Mouse (Mus musculus) liver, embryonic 15.5 days (tissue): ENCODE data around the gene Gpr137c. TPM values are rescaled to one million over a fixed set of nuclear protein-coding genes. Genes with fewer than 3 reads are reported as not detected.

ENCODE experiments used
- ATAC-seq: fragments of 200-750 bp; cut with Nextera tagmentation; 2 replicates; pipeline ENCODE4 v1.8.0; 2017; ENCODE audit warnings: moderate number of reproducible peaks, mild to moderate bottlenecking, moderate library complexity; ENCODE audit not compliant: insufficient read depth
- H3K27ac ChIP-seq: fragments of 300-500 bp; sonication (generic); replicated peaks from 2 replicates; pipeline ENCODE4 v1.5.1; 2015; ENCODE audit warnings: mild to moderate bottlenecking, inconsistent platforms
- H3K27me3 ChIP-seq: fragments of 300-500 bp; sonication (generic); 2 replicates; pipeline ENCODE4 v1.6.1; 2015; ENCODE audit warnings: mild to moderate bottlenecking, inconsistent platforms
- H3K36me3 ChIP-seq: fragments of 300-500 bp; sonication (generic); replicated peaks from 2 replicates; pipeline ENCODE4 v1.6.1; 2015; ENCODE audit warnings: moderate library complexity, mild to moderate bottlenecking, inconsistent platforms
- H3K4me1 ChIP-seq: fragments of 300-500 bp; sonication (generic); replicated peaks from 2 replicates; pipeline ENCODE4 v1.6.1; 2015; ENCODE audit warnings: inconsistent platforms
- H3K4me2 ChIP-seq: fragments of 300-500 bp; sonication (generic); 2 replicates; pipeline ENCODE4 v1.6.1; 2015; ENCODE audit warnings: moderate library complexity, mild to moderate bottlenecking, inconsistent platforms
- H3K4me3 ChIP-seq: fragments of 300-500 bp; sonication (generic); replicated peaks from 2 replicates; pipeline ENCODE4 v1.5.1; 2015; ENCODE audit warnings: mild to moderate bottlenecking, inconsistent platforms
- H3K9ac ChIP-seq: fragments of 300-500 bp; sonication (generic); 2 replicates; pipeline ENCODE4 v1.6.1; 2015; ENCODE audit warnings: moderate library complexity, mild to moderate bottlenecking, inconsistent platforms
- H3K9me3 ChIP-seq: fragments of 300-500 bp; sonication (generic); replicated peaks from 2 replicates; pipeline ENCODE4 v1.6.1; 2016; ENCODE audit warnings: inconsistent platforms
- WGBS: fragments of 180-500 bp; shearing (Covaris S2); methylation state at CpG from one replicate; pipeline ENCODE4 v1.1.7; 2015; ENCODE audit warnings: mixed read lengths; ENCODE audit not compliant: insufficient replicate concordance; 5-methylcytosine and 5-hydroxymethylcytosine counted together
- polyA plus RNA-seq: library from polyadenylated mRNA; unstranded; fragments of >200 nt; fragmentation: Nextera tagmentation; extraction: Ambion mirVana; gene quantifications from 2 replicates; pipeline ENCODE4 v1.2.1, GENCODE M21; 2015

Gpr137c gene
- polyA plus RNA-seq, 1 experiment from 2014 or later, result 0.24 TPM

DNA sequence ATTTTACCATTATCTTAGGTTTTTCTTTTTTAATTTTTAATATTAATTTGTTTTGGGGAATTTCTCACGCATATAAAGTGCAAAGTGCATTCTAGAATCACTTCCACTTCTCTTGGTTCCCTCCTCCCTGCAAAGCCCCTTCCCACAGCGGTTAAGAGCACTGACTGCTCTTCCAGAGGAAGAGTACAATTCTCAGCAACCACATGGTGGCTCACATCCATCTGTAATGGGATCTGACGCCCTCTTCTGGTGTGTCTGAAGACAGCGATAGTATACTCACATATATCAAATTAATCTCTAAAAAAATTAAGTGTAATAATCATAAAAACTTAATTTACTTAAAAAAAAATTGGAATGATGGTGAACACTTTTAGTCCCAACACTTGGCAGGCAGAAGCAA is 84.9 kb downstream of the Gpr137c start:
- Histone ChIP-seq H3K4me2 (no peak overlapping the region), H3K4me1 (peaks cover 9% of the 10 kb centered on the region), H3K4me3 (no peak overlapping the region), H3K36me3 (peaks cover 66% of the 10 kb centered on the region), H3K9ac (no peak overlapping the region), H3K27ac (no peak overlapping the region), H3K27me3 (no peaks in the 10 kb centered on the region), H3K9me3 (no peaks in the 10 kb centered on the region)
- no peak for ATAC-seq
- WGBS, result 75% methylated on average over 4 of the region's 4 CpGs

DNA sequence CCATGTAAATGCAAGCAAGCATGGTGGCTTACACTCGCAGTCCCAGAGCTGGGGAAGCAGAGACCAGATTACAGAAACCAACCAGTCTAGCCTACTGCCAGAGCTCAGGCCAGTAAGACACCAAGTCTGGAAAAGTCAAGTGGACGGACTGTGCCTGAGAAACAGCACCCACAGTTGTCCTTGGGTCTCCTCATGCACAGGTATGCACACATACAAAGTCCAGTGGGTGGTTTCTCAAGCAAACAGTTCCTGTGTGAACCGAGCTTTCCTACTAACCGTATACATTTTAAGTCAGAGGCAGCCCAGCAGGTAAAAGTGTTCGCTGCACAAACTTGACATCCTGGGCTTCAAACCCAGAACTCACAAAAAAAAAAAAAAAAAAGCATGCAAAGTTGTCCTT is 86.3 kb downstream of the Gpr137c start:
- Histone ChIP-seq H3K27me3 (no peaks in the 10 kb centered on the region), H3K4me2 (no peak overlapping the region), H3K9me3 (no peaks in the 10 kb centered on the region), H3K4me1 (peaks cover 13% of the 10 kb centered on the region), H3K9ac (no peak overlapping the region), H3K27ac (peak overlapping the region; percentile 42), H3K4me3 (no peak overlapping the region), H3K36me3 (peaks cover 58% of the 10 kb centered on the region)
- 74% methylated on average over 5 of the region's 5 CpGs for WGBS
- ATAC-seq, result no peak

DNA sequence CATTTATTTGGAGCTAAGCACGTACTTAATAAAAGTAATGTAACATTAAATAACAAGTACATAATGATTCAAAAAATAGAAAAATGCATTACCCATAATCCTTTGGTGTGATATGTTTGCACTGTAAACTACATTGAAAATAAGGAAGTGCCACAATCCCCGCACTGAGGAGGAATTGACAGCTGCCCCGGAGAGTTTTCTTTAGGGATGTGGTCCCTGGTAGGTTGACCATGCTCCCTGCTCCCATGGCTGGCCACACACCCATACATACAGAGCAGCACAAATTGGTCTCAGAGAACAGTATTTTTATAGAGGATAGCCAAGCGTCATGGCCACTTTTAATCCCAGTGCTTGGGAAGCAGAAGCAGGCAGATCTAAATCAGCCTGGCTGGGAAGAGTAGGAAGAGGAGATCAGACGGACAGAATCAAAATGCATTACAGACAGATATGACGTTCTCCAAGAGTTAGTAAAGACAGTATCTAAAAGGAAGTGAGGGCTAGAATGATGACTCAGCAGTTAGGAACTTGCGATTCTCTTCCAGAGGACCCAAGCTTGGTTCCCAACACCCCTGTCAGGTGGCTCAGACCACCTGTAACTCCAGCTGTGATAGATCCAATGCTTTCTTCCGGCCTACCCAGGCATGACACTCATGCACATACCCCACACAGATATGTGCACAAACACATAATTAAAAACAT is 88.3 kb downstream of the Gpr137c start:
- no peak overlapping the region for H3K4me3 ChIP-seq
- no peak for ATAC-seq
- H3K36me3 ChIP-seq, result peaks cover 40% of the 10 kb centered on the region
- no peak overlapping the region for H3K9ac ChIP-seq
- H3K9me3 ChIP-seq, result no peaks in the 10 kb centered on the region
- WGBS, result 51% methylated on average over 8 of the region's 8 CpGs
- H3K4me1 ChIP-seq, result peaks cover 13% of the 10 kb centered on the region
- no peak overlapping the region for H3K27ac ChIP-seq
- H3K4me2 ChIP-seq, result 0 out of 2 replicates have a peak overlapping the region, but pooled peaks have one; percentile 1
- H3K27me3 ChIP-seq, result no peaks in the 10 kb centered on the region

DNA sequence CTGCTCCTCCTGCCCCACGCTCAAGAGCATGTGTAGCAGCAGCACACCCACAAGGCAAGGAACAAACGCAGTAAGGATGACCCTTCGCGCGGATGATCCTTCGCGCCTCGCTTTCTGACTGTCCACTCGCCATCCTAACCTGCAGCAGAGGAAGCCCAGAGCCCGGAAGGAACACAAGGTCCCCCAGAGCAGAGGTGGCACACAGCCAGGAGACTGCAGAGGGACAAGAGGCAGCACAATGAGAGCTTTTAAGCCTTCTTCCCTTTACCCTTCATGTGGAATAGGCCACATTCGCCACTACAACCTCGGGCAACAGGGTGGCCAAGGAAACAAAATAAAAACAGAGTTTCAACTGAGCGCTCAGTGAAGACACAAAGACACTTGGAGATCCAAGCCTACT is 90.1 kb downstream of the Gpr137c start:
- 87% methylated on average over 13 of the region's 13 CpGs for WGBS
- Histone ChIP-seq H3K4me2 (no peak overlapping the region), H3K27ac (no peak overlapping the region), H3K4me1 (peaks cover 24% of the 10 kb centered on the region), H3K4me3 (no peak overlapping the region), H3K9ac (no peak overlapping the region), H3K9me3 (no peaks in the 10 kb centered on the region), H3K36me3 (peaks cover 30% of the 10 kb centered on the region), H3K27me3 (no peaks in the 10 kb centered on the region)
- no peak for ATAC-seq

DNA sequence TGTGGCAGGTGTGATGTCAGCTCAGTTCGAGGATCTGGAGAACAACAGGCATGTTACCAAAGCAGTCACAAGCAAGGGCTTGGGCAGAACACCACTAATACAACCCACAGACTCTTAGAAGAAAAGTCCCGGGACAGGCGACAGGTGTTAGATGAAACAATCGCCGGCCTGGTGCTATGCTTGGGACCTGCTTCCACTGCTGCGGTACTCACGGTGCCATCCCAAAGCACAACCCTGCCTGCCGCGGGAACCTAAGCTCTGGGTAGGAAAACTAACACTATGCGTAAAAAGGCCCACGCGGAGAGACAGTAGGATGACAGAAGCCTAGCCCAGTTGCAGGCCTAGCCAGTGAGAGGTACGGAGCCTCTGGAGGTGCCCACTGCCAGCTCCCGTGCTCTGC is 90.6 kb downstream of the Gpr137c start:
- Histone ChIP-seq H3K4me1 (peaks cover 24% of the 10 kb centered on the region), H3K4me2 (no peak overlapping the region), H3K27me3 (no peaks in the 10 kb centered on the region), H3K27ac (no peak overlapping the region), H3K36me3 (peaks cover 25% of the 10 kb centered on the region), H3K9ac (no peak overlapping the region), H3K9me3 (no peaks in the 10 kb centered on the region), H3K4me3 (no peak overlapping the region)
- WGBS, result 85% methylated on average over 14 of the region's 14 CpGs
- ATAC-seq, result no peak

DNA sequence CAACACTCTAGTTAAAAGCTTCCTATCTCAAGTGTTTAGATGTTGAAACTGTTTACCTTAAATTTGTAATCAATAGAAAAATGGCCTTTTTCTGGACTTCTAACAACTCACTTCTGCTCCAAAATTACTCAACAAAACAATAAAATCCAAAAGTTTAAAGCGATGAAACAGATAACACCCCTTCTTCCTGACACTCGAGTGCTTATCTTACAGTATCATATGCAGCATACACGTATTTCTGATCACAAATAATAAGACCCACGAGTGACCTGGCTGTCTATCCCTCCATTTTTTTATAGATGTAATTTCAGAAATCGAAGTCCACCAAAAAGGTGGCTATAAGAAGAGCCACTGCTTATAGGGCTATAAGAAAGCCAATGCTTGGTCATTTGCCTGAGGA is 97.4 kb downstream of the Gpr137c start:
- 15% methylated on average over 5 of the region's 5 CpGs for WGBS
- peaks cover 66% of the 10 kb centered on the region for H3K4me1 ChIP-seq
- H3K27me3 ChIP-seq, result no peaks in the 10 kb centered on the region
- no peaks in the 10 kb centered on the region for H3K9me3 ChIP-seq
- peak overlapping the region; percentile 91 for H3K9ac ChIP-seq
- peaks cover 5% of the 10 kb centered on the region; the same call in 1 of the 2 replicates for H3K36me3 ChIP-seq
- H3K4me2 ChIP-seq, result peak overlapping the region; percentile 90
- peak overlapping the region; percentile 98 for H3K4me3 ChIP-seq
- ATAC-seq, result no peak
- peak overlapping the region; percentile 92 for H3K27ac ChIP-seq

DNA sequence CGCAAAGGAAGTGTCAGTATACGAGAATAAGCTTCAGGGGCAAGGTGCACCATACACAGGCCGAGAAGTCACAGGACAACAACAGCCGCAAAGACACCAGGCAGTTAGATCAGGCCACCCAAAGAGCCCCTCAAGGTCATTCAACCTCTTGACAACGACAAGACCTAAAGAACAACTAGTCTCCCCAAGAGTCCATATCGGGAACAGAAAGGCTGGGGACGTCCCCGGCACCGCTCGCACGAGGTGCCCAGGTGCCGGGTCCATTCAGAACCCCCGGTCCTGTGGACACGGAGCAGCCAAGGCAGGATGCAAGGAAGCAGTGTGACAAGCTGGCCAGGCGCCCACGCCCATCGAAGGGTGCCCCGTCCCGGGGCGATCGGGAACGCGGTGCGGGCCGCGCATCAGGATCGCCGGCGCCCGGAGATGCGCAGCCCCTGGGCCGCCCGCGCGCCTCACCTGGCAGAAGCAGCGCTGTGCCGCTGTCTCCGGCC is 98.4 kb downstream of the Gpr137c start:
- under 1% methylated on average over 31 of the region's 38 CpGs for whole genome bisulfite sequencing
- H3K4me2 ChIP-seq, result peak overlapping the region; percentile 90
- no peaks in the 10 kb centered on the region for H3K27me3 ChIP-seq
- H3K27ac ChIP-seq, result peak overlapping the region; percentile 92
- peak overlapping the region; percentile 98 for H3K4me3 ChIP-seq
- H3K9ac ChIP-seq, result peak overlapping the region; percentile 91
- peaks cover 5% of the 10 kb centered on the region; the same call in 1 of the 2 replicates for H3K36me3 ChIP-seq
- no peaks in the 10 kb centered on the region for H3K9me3 ChIP-seq
- peaks cover 76% of the 10 kb centered on the region for H3K4me1 ChIP-seq
- peak; percentile 50; the same call in 1 of the 2 replicates for ATAC-seq

DNA sequence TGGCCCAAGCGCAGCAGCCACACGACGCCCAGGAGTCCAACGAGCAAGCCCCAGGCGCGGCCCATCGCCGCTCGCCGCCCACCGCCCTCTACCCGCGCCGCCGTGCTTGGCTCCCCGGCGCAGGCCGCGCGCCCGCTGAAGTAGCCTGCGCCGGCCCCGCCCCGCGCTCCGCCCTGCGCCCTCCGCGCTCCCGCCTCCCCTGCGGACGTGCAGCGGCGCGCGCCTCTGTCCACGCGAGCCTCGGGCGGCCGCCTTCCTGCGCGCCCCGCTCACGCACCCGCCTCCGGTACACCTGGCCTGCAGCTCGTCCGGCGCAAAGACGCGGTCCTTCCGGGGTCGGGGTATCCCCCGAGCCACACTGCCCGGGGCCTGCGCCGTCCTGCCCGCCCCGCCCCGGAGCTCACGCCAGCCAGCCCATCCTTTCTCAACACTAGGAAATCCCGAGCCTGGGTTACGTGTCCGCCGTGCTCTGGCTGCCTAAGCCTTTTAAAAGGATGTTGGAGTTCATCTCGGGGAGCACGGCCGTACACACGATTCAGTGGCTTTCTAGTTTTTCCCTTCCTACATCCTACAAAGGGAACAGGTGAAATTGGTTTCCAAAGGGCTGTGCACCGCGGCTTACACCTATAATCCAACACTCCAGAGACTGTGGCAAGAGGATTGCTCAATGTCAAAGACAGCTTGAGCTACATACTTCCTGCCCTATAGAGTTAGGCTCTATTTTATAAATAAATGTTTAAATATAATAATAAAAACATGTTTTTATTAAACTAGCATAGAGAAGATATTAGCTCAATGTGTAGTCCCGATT is 99.1 kb downstream of the Gpr137c start, which contains the start of gene Ero1l:
Gene Ero1l, minus strand, starts transcription at position 346 of the 811 bp plus-strand sequence.
- under 1% methylated on average over 74 of the region's 74 CpGs for WGBS
- Histone ChIP-seq H3K4me2 (peak within 1 kb of the TSS; percentile 90), H3K4me1 (peaks cover 79% of the 10 kb centered on the region), H3K27ac (peak within 1 kb of the TSS; percentile 92), H3K27me3 (no peaks in the 10 kb centered on the region), H3K9me3 (no peaks in the 10 kb centered on the region), H3K36me3 (no peaks in the 10 kb centered on the region), H3K4me3 (peak within 1 kb of the TSS; percentile 98), H3K9ac (peak within 1 kb of the TSS; percentile 91)
- peak; percentile 90 for ATAC-seq

DNA sequence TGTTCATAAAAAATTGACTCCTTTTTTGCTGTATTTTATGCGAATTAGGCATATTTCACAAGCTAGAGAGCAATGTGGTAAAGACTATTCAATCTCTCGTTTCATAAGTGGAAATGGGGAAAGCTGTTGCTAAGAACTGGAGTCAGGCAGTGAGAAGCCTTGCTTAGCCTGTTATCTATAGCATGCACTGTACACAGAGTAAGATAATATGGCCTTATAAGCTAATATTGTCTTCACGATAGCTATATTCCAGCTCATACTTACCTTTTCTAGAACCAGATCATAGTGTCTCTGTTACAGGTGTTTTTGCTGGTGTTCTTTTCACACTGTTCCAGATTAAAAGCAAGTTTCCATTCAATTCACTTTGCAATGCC is 99.7 kb downstream of the Gpr137c start:
- Histone ChIP-seq H3K27me3 (no peaks in the 10 kb centered on the region), H3K36me3 (no peaks in the 10 kb centered on the region), H3K9ac (no peak overlapping the region), H3K4me2 (peak overlapping the region; percentile 90), H3K9me3 (no peaks in the 10 kb centered on the region), H3K27ac (peak overlapping the region; percentile 92), H3K4me3 (peak overlapping the region; percentile 98), H3K4me1 (peaks cover 75% of the 10 kb centered on the region)
- WGBS, result 15% methylated on average over 3 of the region's 3 CpGs
- ATAC-seq, result peak; percentile 50

DNA sequence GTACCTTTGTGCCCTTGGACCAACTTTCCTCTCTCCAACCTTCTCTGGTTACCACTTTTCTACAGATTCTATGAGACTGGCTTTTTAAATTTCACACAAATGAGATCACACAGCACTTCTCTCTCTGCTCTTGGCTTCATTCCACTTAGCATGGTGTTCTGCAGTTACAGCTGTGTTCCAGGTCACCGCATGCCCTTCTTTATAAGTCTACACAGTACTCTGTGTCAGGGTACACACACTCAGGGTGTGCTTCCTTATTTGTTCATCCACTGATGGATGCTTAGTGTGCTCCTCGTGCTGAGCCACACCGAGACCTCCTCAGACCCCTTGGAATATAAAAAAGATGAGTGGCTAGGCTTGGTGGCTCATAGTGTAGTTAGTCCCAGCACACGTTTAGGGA is 100.6 kb downstream of the Gpr137c start:
- no peak overlapping the region for H3K4me3 ChIP-seq
- peaks cover 73% of the 10 kb centered on the region for H3K4me1 ChIP-seq
- whole genome bisulfite sequencing, result 83% methylated on average over 4 of the region's 4 CpGs
- no peak overlapping the region for H3K4me2 ChIP-seq
- peak overlapping the region; percentile 84 for H3K27ac ChIP-seq
- no peak for ATAC-seq
- no peaks in the 10 kb centered on the region for H3K36me3 ChIP-seq
- no peak overlapping the region for H3K9ac ChIP-seq
- H3K27me3 ChIP-seq, result no peaks in the 10 kb centered on the region
- no peaks in the 10 kb centered on the region for H3K9me3 ChIP-seq

DNA sequence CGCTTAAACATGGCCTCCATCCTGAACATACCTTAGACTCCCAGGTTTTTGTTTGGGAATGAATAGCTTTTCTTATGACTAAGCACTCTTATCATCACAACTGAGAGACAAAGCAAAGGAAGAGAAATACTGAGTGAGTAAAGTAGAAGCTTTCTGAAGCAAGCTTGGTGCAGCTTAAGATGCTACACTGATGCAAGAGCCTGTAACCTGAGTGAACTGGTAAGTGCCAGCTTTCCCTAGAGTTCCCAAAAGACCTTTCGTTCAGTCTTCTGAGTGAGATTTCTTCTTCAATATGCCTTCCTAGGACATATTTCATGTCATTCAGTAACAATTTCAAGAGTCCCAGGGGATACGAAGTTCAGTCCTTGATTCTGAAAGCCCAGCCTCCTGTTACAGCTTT is 101.5 kb downstream of the Gpr137c start:
- Histone ChIP-seq H3K9me3 (no peaks in the 10 kb centered on the region), H3K27ac (peak overlapping the region; percentile 84), H3K4me3 (no peak overlapping the region), H3K4me2 (peak overlapping the region; percentile 57), H3K4me1 (peaks cover 70% of the 10 kb centered on the region), H3K36me3 (no peaks in the 10 kb centered on the region), H3K27me3 (no peaks in the 10 kb centered on the region), H3K9ac (0 out of 2 replicates have a peak overlapping the region, but pooled peaks have one; percentile 21)
- WGBS, result 67% methylated on average over 3 of the region's 3 CpGs
- no peak for ATAC-seq
